Mouse (Mus musculus) left cerebral cortex, adult 9 months (tissue): ENCODE data around the gene Uhrf1bp1.
"Not testable (repeated sequence)": the region's sequence is repeated elsewhere in the genome, so short reads cannot be mapped to it uniquely, and the experiment has no call there.

Experiments used
- DNase-seq, 2 experiments: peaks; one replicate each; pipeline ENCODE4 v3.0.0; 2022; ENCODE audit warnings: low spot score in 2 of 2

The Uhrf1bp1 gene

GRCm38 (mm10) chr17:27856265-27856797, at the start of gene Uhrf1bp1:
TSS of gene Uhrf1bp1 (plus strand) at chr17:27856441.
- DNase-seq, result peak; percentile 36 to 71

GRCm38 (mm10) chr17:27807542-27808078, 48.6 kb upstream of the Uhrf1bp1 start:
- DNase-seq, result no peak

- DNase-seq, result no peak
These were observed 45.5 kb upstream of the Uhrf1bp1 start for GRCm38 (mm10) chr17:27810569-27811331.

GRCm38 (mm10) chr17:27811980-27812379, 44.3 kb upstream of the Uhrf1bp1 start:
- no peak for DNase-seq

- DNase-seq, result no peak
These were observed 41.6 kb upstream of the Uhrf1bp1 start for GRCm38 (mm10) chr17:27814606-27815005.

- no peak for DNase-seq
These were observed 37.2 kb upstream of the Uhrf1bp1 start for GRCm38 (mm10) chr17:27819011-27819410.

- DNase-seq, result no peak
These were observed 36.7 kb upstream of the Uhrf1bp1 start for GRCm38 (mm10) chr17:27819521-27819970.

- DNase-seq, result peak in 1 of 2 experiments; percentile 51
These were observed 36.2 kb upstream of the Uhrf1bp1 start for GRCm38 (mm10) chr17:27819971-27820567.

- DNase-seq, result peak; percentile 94 to 97
These were observed 35.5 kb upstream of the Uhrf1bp1 start, which contains the start of gene D17Wsu92e for GRCm38 (mm10) chr17:27820568-27821406. TSS of gene D17Wsu92e (minus strand) at chr17:27820648.

GRCm38 (mm10) chr17:27821407-27822338, 34.6 kb upstream of the Uhrf1bp1 start:
- DNase-seq, result no peak

GRCm38 (mm10) chr17:27823142-27823905, 32.9 kb upstream of the Uhrf1bp1 start:
- DNase-seq, result no peak

GRCm38 (mm10) chr17:27824941-27825340, 31.3 kb upstream of the Uhrf1bp1 start:
- DNase-seq, result no peak

GRCm38 (mm10) chr17:27825539-27825938, 30.7 kb upstream of the Uhrf1bp1 start:
- no peak for DNase-seq

- peak; percentile 48 for DNase-seq
These were observed 30.0 kb upstream of the Uhrf1bp1 start for GRCm38 (mm10) chr17:27825984-27826905.

- DNase-seq, result no peak
These were observed 29.3 kb upstream of the Uhrf1bp1 start for GRCm38 (mm10) chr17:27826908-27827383.

- DNase-seq, result no peak
These were observed 28.7 kb upstream of the Uhrf1bp1 start for GRCm38 (mm10) chr17:27827511-27827910.

- DNase-seq, result no peak
These were observed 25.8 kb upstream of the Uhrf1bp1 start for GRCm38 (mm10) chr17:27830411-27830810.

GRCm38 (mm10) chr17:27837850-27838249, 18.4 kb upstream of the Uhrf1bp1 start, which contains the start of gene Snrpc:
TSS of gene Snrpc (plus strand) at chr17:27838150.
- DNase-seq, result not testable (repeated sequence)
